Mouse (Mus musculus) ES-Bruce4 (cell line): ENCODE results near the gene Gm5475.

Experiments used
- CTCF ChIP-seq: IDR thresholded peaks from one replicate; pipeline ENCODE4 v1.8.1; 2011; ENCODE audit warnings: low read depth, low read length
- POLR2A ChIP-seq: IDR thresholded peaks from one replicate; pipeline ENCODE4 v1.8.1; 2011; ENCODE audit warnings: low read length; ENCODE audit not compliant: insufficient read depth

GRCm38 (mm10) chr15:100433234-100433633, 11.3 kb downstream of the Gm5475 start:
- TF ChIP-seq POLR2A (no peak), CTCF (no peak)
